Mouse (Mus musculus): ENCODE measurements at regions not wholly inside any gene's neighbourhood (a gene's known extent, or its start where the extent isn't known, plus 50 kb on each side); places are given as distances from the start of the nearest gene placed in this dataset.

DNA sequence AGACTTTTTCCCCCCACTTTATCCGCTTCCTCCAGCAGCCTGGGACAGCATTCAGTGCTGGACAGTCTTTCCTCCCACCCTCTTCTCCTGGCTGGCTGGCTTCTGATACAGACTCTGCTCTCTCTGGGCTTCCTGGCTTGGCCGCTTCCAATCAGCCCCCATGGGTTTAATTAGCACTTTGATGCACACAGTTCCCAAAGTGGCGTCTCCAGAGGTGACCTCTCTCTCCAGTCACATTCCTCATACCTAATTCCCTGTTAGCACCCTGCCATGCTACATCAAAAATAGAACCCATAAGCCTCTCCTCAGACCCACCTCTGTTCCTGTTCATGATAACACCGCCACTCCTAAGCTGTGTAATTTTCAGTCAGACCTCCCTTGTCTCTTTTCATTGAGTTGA, 101.9 kb upstream of the Arid2 start:
- no peak for DNase-seq

DNA sequence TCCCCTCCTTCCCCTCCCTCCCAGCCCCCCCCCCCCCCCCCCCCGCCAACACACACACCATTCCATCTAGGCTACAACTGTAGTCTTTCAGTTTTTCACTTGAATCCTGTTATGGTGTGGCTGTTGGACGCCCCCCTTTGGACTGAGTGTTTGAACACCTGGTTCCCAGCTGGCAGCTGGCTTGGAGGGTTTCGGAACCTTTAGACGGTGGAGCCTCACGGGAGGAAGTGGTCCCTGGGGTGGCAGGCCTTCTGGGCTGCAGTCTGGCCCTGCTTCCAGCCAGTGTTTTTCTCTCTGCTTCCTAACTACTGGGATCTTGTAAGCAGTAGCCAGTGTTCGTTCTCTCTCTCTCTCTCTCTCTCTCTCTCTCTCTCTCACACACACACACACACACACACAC, 101.4 kb upstream of the Arid2 start:
- DNase-seq, result no peak

DNA sequence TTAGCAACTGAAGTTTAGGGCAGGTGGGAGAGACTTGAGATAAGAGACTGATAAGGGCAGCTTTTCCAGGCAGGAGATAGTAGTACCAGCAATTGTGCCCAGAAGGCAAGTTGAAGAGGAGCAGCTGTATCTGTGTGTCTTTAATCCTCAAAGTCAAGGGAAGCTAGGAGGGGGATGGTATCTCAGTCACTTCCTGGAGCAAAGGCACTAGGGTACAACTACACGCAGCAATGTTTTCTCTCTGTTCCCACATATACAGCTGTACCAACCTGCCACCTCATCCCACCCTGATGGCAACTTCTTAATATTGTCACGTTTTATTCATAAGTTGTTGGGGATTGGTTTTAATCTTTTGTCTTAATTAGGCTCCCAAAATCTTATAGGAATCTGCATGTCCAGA, 97.8 kb upstream of the Arid2 start:
- no peak for DNase-seq

DNA sequence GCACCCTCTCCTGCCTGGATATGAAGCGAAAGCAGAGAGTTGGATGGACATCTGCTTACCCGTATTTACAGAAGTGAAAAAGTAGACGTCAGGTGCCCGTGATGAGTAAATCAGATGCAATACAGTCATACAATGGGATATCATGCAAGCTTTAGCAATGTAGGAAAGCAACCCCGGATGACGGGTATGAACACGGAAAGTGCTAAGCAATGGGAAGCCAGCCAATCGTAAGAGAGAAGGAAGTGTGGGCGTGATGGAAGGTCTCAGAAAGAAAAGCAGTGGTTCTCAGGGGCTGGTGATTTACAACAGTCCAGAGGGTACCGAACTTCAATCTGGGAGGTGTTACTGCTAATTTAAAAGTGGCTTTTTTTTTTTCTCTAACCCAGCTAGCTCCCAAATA, 89.9 kb upstream of the Arid2 start:
- no peak for DNase-seq

DNA sequence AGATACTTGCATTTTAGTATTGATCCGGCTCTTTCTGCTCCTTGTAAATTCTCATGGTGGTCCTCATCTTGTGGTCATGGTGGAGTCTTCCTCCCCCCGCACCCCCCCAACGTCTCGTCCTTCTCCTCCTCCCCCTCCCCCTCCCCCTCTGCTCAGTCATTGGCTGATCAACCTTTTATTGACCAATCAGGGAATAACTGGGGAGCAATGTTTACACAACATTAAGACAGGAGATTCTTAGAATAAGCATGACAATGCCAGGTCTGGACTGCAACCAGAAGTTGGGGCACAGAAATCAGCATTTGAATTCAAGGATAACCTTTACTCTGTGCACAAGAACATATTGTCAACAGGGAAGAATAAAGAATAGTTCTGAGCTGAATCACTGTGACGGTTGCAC, 89.4 kb upstream of the Arid2 start:
- DNase-seq, result no peak

DNA sequence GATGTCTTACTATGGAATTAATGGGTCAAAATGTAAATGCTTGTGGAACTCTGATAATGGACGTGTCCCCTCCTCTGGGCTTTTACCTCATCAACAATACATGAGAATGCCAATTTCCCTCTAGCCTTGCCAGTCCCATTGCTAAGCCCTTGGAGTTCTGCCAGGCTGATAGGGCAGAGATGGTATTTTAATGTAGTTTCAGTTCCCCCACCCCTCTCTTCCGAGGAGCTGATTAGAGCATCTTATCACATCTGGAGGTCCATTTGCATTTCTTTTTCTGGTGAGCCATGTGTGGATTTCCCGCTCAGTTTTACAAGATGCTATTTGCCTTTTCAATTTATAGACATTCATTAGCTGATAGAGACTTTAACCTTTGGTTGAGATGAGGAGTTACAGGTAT, 86.0 kb upstream of the Arid2 start:
- no peak for DNase-seq

DNA sequence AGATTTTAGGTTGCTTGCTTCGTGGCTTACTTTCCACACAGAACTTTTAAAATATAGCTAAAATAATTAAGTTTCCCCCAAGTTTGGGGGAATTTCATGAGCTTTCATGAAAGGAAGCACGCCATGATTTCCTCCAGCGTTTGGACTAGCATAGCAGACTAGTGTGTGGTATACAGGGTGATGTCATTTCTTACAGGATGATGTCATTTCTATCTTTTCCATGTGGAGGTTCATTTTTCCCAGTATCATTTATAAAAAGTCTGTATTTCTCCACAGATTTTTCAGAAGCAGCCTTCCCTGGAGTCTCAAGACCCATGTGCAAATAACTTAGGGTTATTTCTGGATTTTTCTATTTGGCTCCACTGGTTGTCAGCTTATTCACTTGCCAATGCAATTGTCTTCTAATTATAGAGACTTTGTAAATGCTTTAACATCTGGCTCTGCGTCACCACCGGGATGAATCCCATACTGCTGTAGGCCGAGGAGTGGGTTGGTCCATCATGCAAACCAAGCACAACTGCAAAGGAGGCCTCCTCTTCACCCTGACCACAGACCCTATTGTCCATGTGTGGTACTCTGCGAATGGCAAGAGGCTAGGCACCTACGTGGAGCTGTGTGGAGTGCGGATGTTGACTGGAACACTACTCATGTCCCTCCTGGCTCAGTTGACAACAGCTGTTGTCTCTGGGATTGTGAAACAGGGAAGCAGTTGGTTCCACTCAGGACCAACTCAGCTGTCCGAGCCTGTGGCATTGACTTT, 85.4 kb upstream of the Arid2 start:
- DNase-seq, result no peak

DNA sequence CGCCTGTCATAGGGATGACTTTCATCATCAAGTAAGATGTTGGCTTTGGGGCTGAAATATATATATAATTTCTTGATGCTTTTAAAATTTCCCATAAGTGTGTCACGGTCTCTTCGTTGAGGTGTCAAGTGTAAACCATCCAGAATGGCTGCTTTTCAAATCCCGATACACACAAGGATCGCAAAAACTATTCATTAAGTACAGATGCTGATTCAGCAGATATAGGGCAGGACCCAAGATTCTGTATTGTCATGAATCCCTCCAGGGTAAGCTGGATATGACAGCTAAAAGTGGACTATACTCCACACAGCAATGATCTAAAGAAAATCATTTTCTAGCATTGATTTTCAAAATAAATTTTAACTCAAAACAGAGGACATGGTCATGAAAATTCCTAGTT, 83.1 kb upstream of the Arid2 start:
- DNase-seq, result no peak

DNA sequence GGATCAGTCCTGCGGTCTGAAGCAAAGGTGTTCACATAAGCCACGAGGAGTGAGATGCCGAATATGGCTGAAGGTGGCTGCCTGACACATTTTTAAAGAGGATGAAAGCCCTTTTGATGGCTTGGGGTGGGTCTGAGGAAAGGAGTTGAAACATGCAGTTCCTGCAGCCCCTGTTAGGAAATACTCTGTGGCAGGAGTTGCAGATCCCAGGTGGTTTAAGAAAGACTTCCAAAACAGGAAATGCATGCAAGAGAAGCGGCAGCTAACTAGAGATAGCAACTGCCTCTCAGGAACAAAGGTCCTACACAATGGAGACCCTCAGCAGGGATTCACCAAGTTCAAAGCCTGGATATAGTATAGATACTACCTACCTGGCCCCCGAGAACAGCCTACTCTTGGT, 82.7 kb upstream of the Arid2 start:
- DNase-seq, result no peak

DNA sequence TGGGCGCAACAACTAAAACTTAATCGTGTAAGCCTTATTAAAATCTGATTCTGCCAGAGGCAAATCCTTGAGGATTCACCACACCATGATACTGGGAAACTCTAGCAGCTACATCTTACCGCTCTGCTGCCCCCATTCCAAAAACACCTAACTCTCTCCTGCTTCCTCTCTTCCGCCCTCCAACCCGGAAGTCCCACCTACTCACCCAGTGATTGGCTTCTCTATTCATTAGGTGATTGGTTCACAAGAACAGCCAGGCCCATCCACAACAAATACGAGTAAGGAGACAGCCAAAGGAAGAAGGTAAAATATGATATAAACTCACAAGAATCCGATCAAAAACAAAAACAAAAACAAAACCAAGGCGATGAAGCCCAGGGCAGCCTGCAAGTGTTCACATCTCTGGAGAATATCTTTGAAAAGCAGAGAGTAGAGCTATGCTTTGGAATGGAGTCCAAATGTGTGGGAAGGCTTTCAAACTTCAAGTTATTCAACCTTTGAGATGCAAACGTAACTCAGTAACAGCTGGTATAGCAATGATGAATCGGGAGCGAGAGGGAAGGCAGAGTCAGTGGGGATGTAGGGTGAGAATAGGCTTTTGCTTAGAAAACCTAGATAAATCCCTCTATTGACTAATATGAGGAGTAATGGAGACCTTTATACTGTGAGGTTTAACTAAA, 76.5 kb upstream of the Arid2 start:
- no peak for DNase-seq

DNA sequence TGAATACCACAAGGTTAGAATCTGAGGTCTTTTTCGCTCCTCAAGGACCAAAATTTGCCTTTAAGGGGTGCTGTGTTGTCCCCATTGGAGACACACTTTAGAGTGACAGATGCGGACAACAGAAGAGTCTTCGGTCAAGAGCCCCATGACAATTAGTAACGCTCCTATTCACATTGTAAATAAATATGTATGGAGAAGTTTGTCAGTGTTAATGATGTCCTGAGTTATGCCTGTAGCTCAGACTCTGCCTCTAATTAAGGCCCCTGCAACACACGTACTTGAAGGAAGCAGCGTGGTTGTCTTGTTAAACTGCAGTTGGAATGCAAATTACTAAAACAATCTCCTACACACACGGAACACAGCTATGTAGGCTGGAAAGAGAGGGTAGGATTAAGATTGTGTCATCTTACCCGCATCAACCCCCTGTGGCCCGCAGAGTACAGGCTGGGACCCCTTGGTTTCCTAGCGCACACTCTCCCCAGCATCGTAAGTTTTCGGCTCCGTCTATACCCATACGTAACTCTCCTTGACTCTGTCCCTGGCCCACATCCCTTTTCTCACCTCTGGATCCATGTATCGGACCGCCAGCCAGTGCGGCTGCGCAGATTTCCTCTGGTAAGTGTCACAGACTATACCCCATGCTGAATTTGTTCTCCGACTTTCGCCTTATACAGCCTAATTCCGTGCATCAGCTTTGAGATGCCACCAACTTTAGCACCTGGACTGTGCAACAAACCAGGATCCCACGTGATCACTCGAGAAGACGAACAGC, 73.6 kb upstream of the Arid2 start:
- no peak for DNase-seq

DNA sequence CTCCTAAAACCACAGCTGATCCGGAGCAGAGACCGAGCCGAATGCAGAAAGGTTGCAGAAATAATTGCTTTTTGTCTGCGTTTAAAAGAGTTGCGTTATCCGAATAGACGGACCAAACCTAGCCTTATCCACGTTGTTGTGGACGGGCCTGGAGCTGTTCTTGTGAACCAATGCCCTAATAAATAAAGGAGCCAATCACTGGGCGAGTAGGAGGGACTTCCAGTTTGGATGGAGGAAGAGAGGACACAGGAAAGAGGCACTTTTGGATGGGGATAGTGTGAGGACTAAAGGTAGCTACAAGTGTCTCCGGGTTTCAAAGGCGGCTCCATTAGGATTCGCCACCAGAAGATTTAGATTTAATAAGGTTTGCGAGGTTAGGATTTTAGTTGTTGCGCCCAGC, 69.4 kb upstream of the Arid2 start:
- DNase-seq, result no peak

DNA sequence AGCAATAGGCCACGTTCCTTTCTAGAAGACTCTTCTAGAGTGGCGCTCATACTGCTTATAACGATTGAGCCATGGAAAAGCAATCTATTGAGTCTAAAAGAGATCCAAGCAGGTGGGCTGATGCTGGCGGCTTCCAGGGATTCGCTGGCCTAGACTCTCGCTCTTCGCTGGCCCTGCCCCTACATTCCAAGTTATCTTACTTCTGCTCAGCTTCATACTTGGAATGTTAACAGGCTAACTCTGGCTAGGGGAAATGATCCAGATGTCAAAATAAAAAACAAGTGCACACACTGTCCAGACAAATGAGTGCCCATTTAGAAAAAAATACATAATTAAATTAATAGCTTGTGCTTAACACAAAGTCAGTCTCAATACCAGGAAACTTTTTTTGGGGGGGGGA, 67.6 kb upstream of the Arid2 start:
- DNase-seq, result no peak

DNA sequence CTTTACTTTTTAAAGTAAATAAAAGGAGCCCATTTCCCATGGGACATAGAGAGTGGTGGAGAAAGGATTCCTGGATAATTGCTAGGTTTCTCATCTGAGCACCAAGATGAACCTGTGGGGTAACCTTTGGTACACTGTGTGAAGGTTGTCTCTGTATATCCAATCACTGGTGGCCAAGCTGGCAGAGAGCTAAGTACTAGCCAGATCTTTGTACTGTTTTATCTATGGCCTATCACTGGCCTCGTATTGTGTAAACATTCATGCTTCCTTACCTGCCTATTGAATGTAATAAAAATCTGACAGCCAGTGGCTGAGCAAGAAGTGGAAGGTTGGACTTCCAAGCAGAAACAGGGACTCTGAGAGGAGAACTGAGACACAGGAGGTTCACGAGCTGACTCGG, 55.3 kb upstream of the Arid2 start:
- DNase-seq, result no peak

DNA sequence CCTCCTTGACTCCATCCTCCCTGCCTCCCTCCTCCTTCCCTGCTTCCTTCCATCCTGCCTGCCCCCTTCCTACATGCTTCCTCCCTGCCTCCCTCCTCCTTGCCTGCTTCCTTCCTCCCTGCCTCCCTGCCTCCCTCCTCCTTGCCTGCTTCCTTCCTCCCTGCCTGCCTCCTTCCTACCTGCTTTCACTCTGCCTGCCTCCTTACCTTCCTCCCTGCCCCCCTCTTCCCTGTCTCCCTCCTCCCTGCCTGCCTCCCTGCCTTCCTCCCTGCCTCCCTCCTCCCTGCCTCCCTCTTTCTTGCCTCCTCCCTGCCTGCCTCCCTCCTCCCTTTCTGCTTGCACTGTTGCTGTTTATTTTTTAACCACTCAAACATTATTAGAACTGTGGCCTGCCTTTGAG, 54.2 kb upstream of the Arid2 start:
- no peak for DNase-seq

DNA sequence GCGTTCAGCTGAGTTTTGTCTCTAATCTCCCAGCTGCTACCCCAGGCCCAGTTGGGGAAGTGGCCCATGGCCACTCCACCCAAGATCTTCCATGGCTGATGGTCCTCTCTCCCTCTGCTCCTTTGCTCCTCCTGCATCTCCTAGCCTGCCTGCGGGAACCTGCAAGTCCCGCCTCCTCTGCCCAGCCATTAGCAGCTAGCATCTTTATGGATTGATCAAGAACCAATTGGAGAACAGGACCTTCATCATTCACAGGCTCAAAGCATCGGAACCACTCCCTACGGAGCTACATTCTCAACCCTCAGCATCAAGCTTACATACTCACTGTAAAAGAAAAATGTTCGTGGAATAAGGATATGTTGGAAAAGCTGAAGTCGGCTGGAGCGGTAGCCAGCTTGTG, 52.5 kb upstream of the Arid2 start:
- no peak for DNase-seq

All from cerebellum, adult 9-10 months (tissue).